In genomic region chr7:35055619-35056435, GRCm38 (mm10) we compare ENCODE assay signal across 8 mouse cellular contexts. TPM values are rescaled to one million over a fixed set of nuclear protein-coding genes. Genes with fewer than 3 reads are reported as not detected.
DNase-seq lines count a peak whose midpoint lies in the region; ATAC-seq lines count a peak whose summit lies in the region.

No protein-coding gene starts in this region.

- H3K4me3 ChIP-seq in forebrain, embryonic 15.5 days = peak overlapping the region; percentile 86

- peak overlapping the region; percentile 74 for H3K4me2 ChIP-seq in forebrain, embryonic 15.5 days (replicated peaks)

- peak overlapping the region; percentile 85 for H3K27ac ChIP-seq in forebrain, embryonic 15.5 days (replicated peaks)

- no peaks in the 10 kb centered on the region for H3K27me3 ChIP-seq in forebrain, embryonic 15.5 days

- H3K36me3 ChIP-seq in forebrain, embryonic 15.5 days = no peaks in the 10 kb centered on the region

- peak overlapping the region; percentile 80 for H3K9ac ChIP-seq in forebrain, embryonic 15.5 days (replicated peaks)

- ATAC-seq in forebrain, embryonic 15.5 days (replicated peaks) = peak; percentile 86

- under 1% methylated on average over 74 of the region's 77 CpGs for WGBS in forebrain, embryonic 15.5 days

- H3K4me1 ChIP-seq in forebrain, embryonic 15.5 days = peaks cover 30% of the 10 kb centered on the region

- H3K9me3 ChIP-seq in forebrain, embryonic 15.5 days = no peaks in the 10 kb centered on the region

- DNase-seq in kidney, adult 11 months = peak; percentile 57
- DNase-seq in kidney, postnatal 10 days = no peak
- peak; percentile 81 for DNase-seq in cerebellum, adult 11-12 months
- DNase-seq in heart, postnatal 4 days = peak; percentile 68
- DNase-seq in layer of hippocampus, postnatal 25 days (ENCODE audit: extremely low spot score in 1 of 2, low spot score in 1 of 2) = peak; percentile 38 to 66
- peak; percentile 69 for DNase-seq in lung, postnatal 10 days
- peak; percentile 84 to 87 for DNase-seq in right cerebral cortex, postnatal 10 days (ENCODE audit: low spot score in 2 of 2)

RNA-seq across cellular contexts. Expression of gene Cebpg, which starts 0.5 kb away (rescaled TPM):
- 54.0 and 54.6 TPM in 2 replicates for polyA plus RNA-seq in forebrain, embryonic 15.5 days (2015; fragmentation: Nextera tagmentation; extraction: Ambion mirVana)
- total RNA-seq in heart, postnatal 4 days (2021) = 10 to 100 TPM; 17.4 to 19.3 TPM
- 10 to 100 TPM; 26.1 to 27.7 TPM for total RNA-seq in layer of hippocampus, postnatal 25 days (2021)
